Mouse (Mus musculus): ENCODE results near the gene Spon1. TPM values are rescaled to one million over a fixed set of nuclear protein-coding genes. Genes with fewer than 3 reads are reported as not detected.

The Spon1 gene
- polyA plus RNA-seq, 1 experiment from 2014 or later: 30.4 TPM

DNA sequence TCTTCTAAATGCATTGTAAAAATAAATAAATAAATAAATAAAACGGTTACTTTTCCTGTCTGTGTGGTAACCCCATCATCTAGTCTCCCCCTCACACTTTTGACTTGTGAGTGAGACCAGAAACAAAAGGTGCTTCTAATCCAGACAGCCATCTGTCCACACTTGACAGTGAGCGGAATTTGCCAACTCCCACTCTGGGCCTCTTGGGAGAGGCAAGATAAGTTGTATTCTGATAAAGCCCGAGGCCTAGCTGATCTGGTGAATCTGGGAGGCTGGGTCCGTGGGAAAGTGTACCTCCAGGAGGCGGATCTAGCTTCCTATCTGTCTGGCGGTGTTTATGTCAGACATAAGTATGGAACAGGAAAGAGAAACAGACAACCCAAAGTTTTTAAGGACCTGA, 52.3 kb downstream of the Spon1 start:
- H3K27me3 ChIP-seq: peaks cover 4% of the 10 kb centered on the region; the same call in 1 of the 2 replicates
- H3K27ac ChIP-seq: no peak overlapping the region
- H3K4me1 ChIP-seq: peaks cover 20% of the 10 kb centered on the region
- H3K36me3 ChIP-seq: no peaks in the 10 kb centered on the region
- no peaks in the 10 kb centered on the region for H3K9me3 ChIP-seq
- H3K4me3 ChIP-seq: no peak overlapping the region
- ATAC-seq (ENCODE audit: insufficient number of reproducible peaks, insufficient read depth, low FRiP score, low TSS enrichment, low read depth): no peak
- no peak overlapping the region for H3K4me2 ChIP-seq
- WGBS: 56% methylated on average over 6 of the region's 6 CpGs
- H3K9ac ChIP-seq: no peak overlapping the region

DNA sequence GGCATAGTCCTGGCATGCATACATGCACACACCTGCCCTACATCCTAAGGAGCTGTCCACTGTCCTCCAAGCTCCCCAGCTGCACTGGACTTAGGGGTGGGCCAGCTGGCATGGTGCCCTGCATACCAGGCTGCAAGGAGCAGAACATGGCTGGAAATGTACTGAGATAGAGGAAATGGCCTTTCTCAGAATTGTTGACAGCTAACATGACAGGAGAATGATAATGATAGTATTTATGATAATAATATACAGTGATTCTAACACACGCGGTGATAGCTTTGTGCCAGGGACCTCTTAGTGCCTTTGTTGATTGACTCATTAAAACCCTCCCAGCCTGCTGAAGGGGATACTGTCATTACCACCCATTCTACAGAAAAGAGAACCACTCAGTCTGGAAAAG, 54.4 kb downstream of the Spon1 start:
- Histone ChIP-seq H3K9ac (no peak overlapping the region), H3K4me2 (no peak overlapping the region), H3K27ac (no peak overlapping the region), H3K36me3 (no peaks in the 10 kb centered on the region), H3K27me3 (peaks cover 4% of the 10 kb centered on the region; the same call in 1 of the 2 replicates), H3K4me1 (peaks cover 20% of the 10 kb centered on the region), H3K4me3 (no peak overlapping the region), H3K9me3 (no peaks in the 10 kb centered on the region)
- WGBS: 70% methylated on average over 2 of the region's 2 CpGs
- ATAC-seq (ENCODE audit: insufficient number of reproducible peaks, insufficient read depth, low FRiP score, low TSS enrichment, low read depth): no peak

GRCm38 (mm10) chr7:113823026-113823425, 57.2 kb downstream of the Spon1 start:
- Histone ChIP-seq H3K27ac (no peak overlapping the region), H3K4me2 (no peak overlapping the region), H3K27me3 (no peaks in the 10 kb centered on the region), H3K9ac (no peak overlapping the region), H3K4me1 (peaks cover 24% of the 10 kb centered on the region), H3K4me3 (no peak overlapping the region), H3K9me3 (no peaks in the 10 kb centered on the region), H3K36me3 (no peaks in the 10 kb centered on the region)
- 49% methylated on average over 3 of the region's 3 CpGs for WGBS
- no peak for ATAC-seq (ENCODE audit: insufficient number of reproducible peaks, insufficient read depth, low FRiP score, low TSS enrichment, low read depth)

- 91% methylated on average over 6 of the region's 6 CpGs for WGBS
- Histone ChIP-seq H3K27ac (no peak overlapping the region), H3K4me3 (no peak overlapping the region), H3K27me3 (no peaks in the 10 kb centered on the region), H3K4me2 (no peak overlapping the region), H3K9ac (no peak overlapping the region), H3K9me3 (no peaks in the 10 kb centered on the region), H3K4me1 (peaks cover 27% of the 10 kb centered on the region), H3K36me3 (no peaks in the 10 kb centered on the region)
- ATAC-seq (ENCODE audit: insufficient number of reproducible peaks, insufficient read depth, low FRiP score, low TSS enrichment, low read depth): no peak
These were observed 58.9 kb downstream of the Spon1 start for GRCm38 (mm10) chr7:113824651-113825050.

DNA sequence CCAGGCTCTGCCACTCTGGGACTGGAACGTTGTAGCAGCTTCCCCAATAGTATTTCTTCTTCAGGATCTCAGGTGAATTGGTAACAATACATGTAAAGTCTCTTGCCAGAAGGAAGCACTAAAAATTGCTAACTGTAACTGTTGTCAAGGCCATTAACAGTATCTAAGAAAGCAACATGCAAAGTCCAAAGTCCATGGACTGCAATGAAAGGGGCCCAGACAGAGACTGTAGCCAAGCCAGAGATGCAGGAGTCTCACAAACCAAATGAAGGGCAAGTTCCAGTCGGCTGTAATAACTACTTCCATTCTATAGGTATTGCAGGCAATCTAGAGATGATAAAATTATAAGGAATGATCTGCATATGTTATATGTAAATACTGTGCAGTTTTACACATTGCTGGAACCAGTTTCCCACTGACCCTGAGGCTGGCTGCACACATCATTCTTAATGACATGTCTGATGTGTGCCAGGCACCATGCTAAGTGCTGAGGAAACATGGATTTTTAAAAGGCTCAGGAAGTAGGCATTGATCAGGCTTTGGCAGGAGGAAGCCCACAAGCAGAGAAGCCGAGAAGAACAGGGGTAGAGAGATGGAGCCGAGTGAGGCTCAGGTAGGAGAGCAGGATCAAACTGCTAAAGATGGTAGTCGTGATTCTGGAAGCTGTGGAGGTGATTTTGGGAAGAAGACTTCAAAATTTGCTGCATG, 59.9 kb downstream of the Spon1 start:
- Histone ChIP-seq H3K36me3 (no peaks in the 10 kb centered on the region), H3K4me2 (no peak overlapping the region)
- 56% methylated on average over 5 of the region's 5 CpGs for WGBS

GRCm38 (mm10) chr7:113826510-113826909, 60.7 kb downstream of the Spon1 start:
- Histone ChIP-seq H3K4me1 (peaks cover 15% of the 10 kb centered on the region), H3K27me3 (no peaks in the 10 kb centered on the region), H3K9ac (no peak overlapping the region), H3K4me2 (no peak overlapping the region), H3K27ac (no peak overlapping the region), H3K9me3 (no peaks in the 10 kb centered on the region), H3K36me3 (no peaks in the 10 kb centered on the region), H3K4me3 (no peak overlapping the region)
- 29% methylated on average over 1 of the region's 1 CpGs for WGBS
- ATAC-seq (ENCODE audit: insufficient number of reproducible peaks, insufficient read depth, low FRiP score, low TSS enrichment, low read depth): no peak

More for the DNA sequence above, 59.9 kb downstream of the Spon1 start:
- Histone ChIP-seq H3K4me3 (no peak overlapping the region), H3K9me3 (no peaks in the 10 kb centered on the region), H3K27ac (no peak overlapping the region), H3K4me1 (peaks cover 18% of the 10 kb centered on the region), H3K27me3 (no peaks in the 10 kb centered on the region), H3K9ac (no peak overlapping the region)
- no peak for ATAC-seq (ENCODE audit: insufficient number of reproducible peaks, insufficient read depth, low FRiP score, low TSS enrichment, low read depth)

DNA sequence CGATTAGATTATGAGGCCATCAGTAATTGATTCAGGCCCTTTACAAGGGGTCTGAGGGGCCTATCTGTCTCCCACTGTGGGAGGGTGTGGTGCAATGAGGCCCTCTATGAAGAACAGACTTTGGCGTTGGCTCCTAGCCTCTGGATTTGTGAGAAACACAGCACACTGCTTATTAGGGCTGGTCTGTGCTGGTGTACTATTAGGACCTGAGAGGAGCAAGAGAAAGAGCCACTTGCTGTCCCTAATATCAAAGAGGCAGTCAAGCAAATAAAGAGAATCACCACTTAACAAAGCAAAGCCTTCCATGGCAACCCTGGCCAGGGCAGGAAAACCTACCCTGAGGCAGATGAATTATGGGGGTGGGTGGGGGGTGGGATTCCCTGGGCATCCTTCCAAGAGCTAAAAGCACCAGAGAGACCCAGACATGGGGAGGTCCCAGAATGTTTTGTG, 62.3 kb downstream of the Spon1 start:
- Histone ChIP-seq H3K9ac (no peak overlapping the region), H3K27ac (peak overlapping the region; percentile 5; the same call in 1 of the 2 replicates), H3K9me3 (no peaks in the 10 kb centered on the region), H3K4me3 (no peak overlapping the region), H3K4me1 (peaks cover 15% of the 10 kb centered on the region), H3K4me2 (no peak overlapping the region), H3K27me3 (no peaks in the 10 kb centered on the region), H3K36me3 (no peaks in the 10 kb centered on the region)
- no peak for ATAC-seq (ENCODE audit: insufficient number of reproducible peaks, insufficient read depth, low FRiP score, low TSS enrichment, low read depth)
- whole genome bisulfite sequencing: 32% methylated on average over 2 of the region's 2 CpGs

- 46% methylated on average over 2 of the region's 2 CpGs for WGBS
- H3K4me1 ChIP-seq: peaks cover 15% of the 10 kb centered on the region
- H3K36me3 ChIP-seq: no peaks in the 10 kb centered on the region
- H3K4me3 ChIP-seq: no peak overlapping the region
- ATAC-seq (ENCODE audit: insufficient number of reproducible peaks, insufficient read depth, low FRiP score, low TSS enrichment, low read depth): no peak
- no peak overlapping the region for H3K4me2 ChIP-seq
- no peaks in the 10 kb centered on the region for H3K27me3 ChIP-seq
- no peak overlapping the region for H3K9ac ChIP-seq
- H3K9me3 ChIP-seq: no peaks in the 10 kb centered on the region
- no peak overlapping the region for H3K27ac ChIP-seq
These were observed 62.8 kb downstream of the Spon1 start for GRCm38 (mm10) chr7:113828576-113828975.

DNA sequence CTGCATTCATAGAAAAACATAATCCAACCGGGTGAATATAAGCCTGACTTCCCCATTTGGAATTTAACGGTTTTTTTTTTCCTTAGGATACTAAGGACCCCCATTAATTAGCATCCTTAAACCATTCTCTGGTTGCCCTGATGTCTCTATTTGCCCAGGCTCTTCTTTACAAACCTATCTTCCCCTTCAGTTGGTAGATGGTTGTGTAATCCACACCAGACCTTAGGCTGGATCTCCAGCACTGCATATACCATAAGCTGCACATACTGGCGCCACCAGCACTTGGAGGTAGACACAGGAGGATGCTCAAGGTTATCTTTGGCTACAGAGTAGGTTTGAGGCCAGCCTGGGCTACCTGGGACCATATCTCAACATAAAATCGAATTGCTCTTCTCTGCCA, 71.4 kb downstream of the Spon1 start:
- no peak overlapping the region for H3K4me3 ChIP-seq
- H3K27me3 ChIP-seq: no peaks in the 10 kb centered on the region
- peaks cover 22% of the 10 kb centered on the region for H3K4me1 ChIP-seq
- no peaks in the 10 kb centered on the region for H3K9me3 ChIP-seq
- 86% methylated on average over 4 of the region's 4 CpGs for WGBS
- no peak overlapping the region for H3K4me2 ChIP-seq
- no peak overlapping the region for H3K9ac ChIP-seq
- no peaks in the 10 kb centered on the region for H3K36me3 ChIP-seq
- H3K27ac ChIP-seq: no peak overlapping the region
- no peak for ATAC-seq (ENCODE audit: insufficient number of reproducible peaks, insufficient read depth, low FRiP score, low TSS enrichment, low read depth)

- WGBS: 68% methylated on average over 8 of the region's 8 CpGs
- Histone ChIP-seq H3K27ac (peak overlapping the region; percentile 55; the same call in 1 of the 2 replicates), H3K9me3 (no peaks in the 10 kb centered on the region), H3K4me1 (peaks cover 22% of the 10 kb centered on the region), H3K36me3 (no peaks in the 10 kb centered on the region), H3K4me2 (no peak overlapping the region), H3K27me3 (no peaks in the 10 kb centered on the region), H3K4me3 (no peak overlapping the region), H3K9ac (no peak overlapping the region)
- no peak for ATAC-seq (ENCODE audit: insufficient number of reproducible peaks, insufficient read depth, low FRiP score, low TSS enrichment, low read depth)
These were observed 73.6 kb downstream of the Spon1 start for GRCm38 (mm10) chr7:113839431-113839830.

GRCm38 (mm10) chr7:113841521-113841920, 75.7 kb downstream of the Spon1 start:
- 92% methylated on average over 2 of the region's 2 CpGs for WGBS
- H3K27me3 ChIP-seq: no peaks in the 10 kb centered on the region
- ATAC-seq (ENCODE audit: insufficient number of reproducible peaks, insufficient read depth, low FRiP score, low TSS enrichment, low read depth): no peak
- H3K9me3 ChIP-seq: no peaks in the 10 kb centered on the region
- no peak overlapping the region for H3K4me2 ChIP-seq
- H3K4me1 ChIP-seq: peaks cover 30% of the 10 kb centered on the region
- no peak overlapping the region for H3K9ac ChIP-seq
- no peaks in the 10 kb centered on the region for H3K36me3 ChIP-seq
- no peak overlapping the region for H3K4me3 ChIP-seq
- H3K27ac ChIP-seq: no peak overlapping the region

GRCm38 (mm10) chr7:113843150-113843549, 77.4 kb downstream of the Spon1 start:
- H3K27me3 ChIP-seq: no peaks in the 10 kb centered on the region
- H3K4me1 ChIP-seq: peaks cover 27% of the 10 kb centered on the region
- H3K4me2 ChIP-seq: no peak overlapping the region
- no peak for ATAC-seq (ENCODE audit: insufficient number of reproducible peaks, insufficient read depth, low FRiP score, low TSS enrichment, low read depth)
- H3K9ac ChIP-seq: no peak overlapping the region
- 84% methylated on average over 2 of the region's 2 CpGs for whole genome bisulfite sequencing
- no peak overlapping the region for H3K4me3 ChIP-seq
- no peak overlapping the region for H3K27ac ChIP-seq
- H3K9me3 ChIP-seq: no peaks in the 10 kb centered on the region
- no peaks in the 10 kb centered on the region for H3K36me3 ChIP-seq

Data from embryonic facial prominence, embryonic 13.5 days (tissue).